Mouse (Mus musculus): Measurements from ENCODE around the gene March1. TPM values are rescaled to one million over a fixed set of nuclear protein-coding genes. Genes with fewer than 3 reads are reported as not detected.

The March1 gene
- polyA plus RNA-seq, 1 experiment from 2014 or later, result 0.62 TPM

DNA sequence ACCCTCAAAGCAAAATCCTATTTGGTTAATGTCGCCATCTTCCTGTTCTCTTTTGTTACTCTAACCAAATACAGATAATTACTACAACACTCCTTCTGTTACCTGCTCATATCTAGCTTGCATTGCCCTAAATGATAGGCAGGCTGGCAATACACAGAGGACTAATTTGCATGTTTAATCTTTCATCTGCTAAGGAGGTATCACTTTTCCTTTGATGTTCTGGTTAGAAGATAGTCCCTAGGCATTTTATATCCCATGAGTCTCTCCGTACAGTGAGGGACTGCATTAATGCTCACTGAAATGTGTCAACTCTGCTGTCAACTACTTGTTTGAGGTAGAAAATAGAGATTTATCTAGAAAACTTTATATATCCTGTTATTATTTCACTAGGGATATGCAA lies 44.2 kb downstream of the March1 start:
- no peak overlapping the region for H3K4me3 ChIP-seq (ENCODE audit: low read depth, low read length)
- no peak overlapping the region for H3K4me2 ChIP-seq (replicated peaks; ENCODE audit: low read depth, low read length)
- 86% methylated on average over 2 of the region's 2 CpGs for WGBS
- ATAC-seq (ENCODE audit: insufficient number of reproducible peaks, insufficient read depth, low FRiP score, low read depth), result no peak
- no peak overlapping the region for H3K27ac ChIP-seq (ENCODE audit: low read length)
- H3K27me3 ChIP-seq (ENCODE audit: control insufficient read depth, insufficient read depth, low read length), result no peaks in the 10 kb centered on the region
- H3K9me3 ChIP-seq (ENCODE audit: control insufficient read depth, low read depth, low read length), result no peaks in the 10 kb centered on the region
- H3K4me1 ChIP-seq (ENCODE audit: control insufficient read depth, insufficient read depth, low read length), result no peaks in the 10 kb centered on the region
- no peak overlapping the region for H3K9ac ChIP-seq (replicated peaks; ENCODE audit: low read depth, low read length)
- H3K36me3 ChIP-seq (ENCODE audit: control insufficient read depth, insufficient read depth, low read length), result no peaks in the 10 kb centered on the region

DNA sequence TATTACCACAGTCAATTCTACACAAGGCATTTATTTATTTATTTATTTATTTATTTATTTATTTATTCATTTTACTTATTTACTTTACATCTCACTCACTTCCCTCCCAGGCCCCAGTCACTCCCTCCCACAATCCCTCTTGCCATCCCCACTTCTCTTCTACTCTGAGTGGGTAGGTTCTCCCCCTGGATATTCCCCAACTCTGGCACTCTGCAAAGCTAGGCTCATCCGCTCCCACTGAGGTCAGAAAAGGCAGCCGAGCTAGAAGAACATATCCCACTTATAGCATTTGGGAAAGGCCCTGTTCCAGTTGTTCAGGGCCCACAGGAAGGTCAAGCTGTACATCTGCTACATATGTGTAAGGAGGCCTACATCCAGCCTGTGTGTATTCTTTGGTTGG lies 48.1 kb downstream of the March1 start:
- no peaks in the 10 kb centered on the region for H3K9me3 ChIP-seq (ENCODE audit: control insufficient read depth, low read depth, low read length)
- no peak overlapping the region for H3K4me2 ChIP-seq (replicated peaks; ENCODE audit: low read depth, low read length)
- H3K4me3 ChIP-seq (ENCODE audit: low read depth, low read length), result no peak overlapping the region
- no peaks in the 10 kb centered on the region for H3K36me3 ChIP-seq (ENCODE audit: control insufficient read depth, insufficient read depth, low read length)
- no peak overlapping the region for H3K27ac ChIP-seq (ENCODE audit: low read length)
- ATAC-seq (ENCODE audit: insufficient number of reproducible peaks, insufficient read depth, low FRiP score, low read depth), result no peak
- H3K27me3 ChIP-seq (ENCODE audit: control insufficient read depth, insufficient read depth, low read length), result no peaks in the 10 kb centered on the region
- H3K9ac ChIP-seq (replicated peaks; ENCODE audit: low read depth, low read length), result no peak overlapping the region
- 83% methylated on average over 2 of the region's 2 CpGs for WGBS
- H3K4me1 ChIP-seq (ENCODE audit: control insufficient read depth, insufficient read depth, low read length), result no peaks in the 10 kb centered on the region

- Histone ChIP-seq H3K27ac (ENCODE audit: low read length) (no peak overlapping the region), H3K36me3 (ENCODE audit: control insufficient read depth, insufficient read depth, low read length) (no peaks in the 10 kb centered on the region), H3K9ac (replicated peaks; ENCODE audit: low read depth, low read length) (no peak overlapping the region), H3K4me2 (replicated peaks; ENCODE audit: low read depth, low read length) (no peak overlapping the region), H3K27me3 (ENCODE audit: control insufficient read depth, insufficient read depth, low read length) (no peaks in the 10 kb centered on the region), H3K4me1 (ENCODE audit: control insufficient read depth, insufficient read depth, low read length) (no peaks in the 10 kb centered on the region), H3K9me3 (ENCODE audit: control insufficient read depth, low read depth, low read length) (no peaks in the 10 kb centered on the region), H3K4me3 (ENCODE audit: low read depth, low read length) (no peak overlapping the region)
- ATAC-seq (ENCODE audit: insufficient number of reproducible peaks, insufficient read depth, low FRiP score, low read depth), result no peak
Observed at GRCm38 (mm10) chr8:65743066-65743465, 125.4 kb downstream of the March1 start.

DNA sequence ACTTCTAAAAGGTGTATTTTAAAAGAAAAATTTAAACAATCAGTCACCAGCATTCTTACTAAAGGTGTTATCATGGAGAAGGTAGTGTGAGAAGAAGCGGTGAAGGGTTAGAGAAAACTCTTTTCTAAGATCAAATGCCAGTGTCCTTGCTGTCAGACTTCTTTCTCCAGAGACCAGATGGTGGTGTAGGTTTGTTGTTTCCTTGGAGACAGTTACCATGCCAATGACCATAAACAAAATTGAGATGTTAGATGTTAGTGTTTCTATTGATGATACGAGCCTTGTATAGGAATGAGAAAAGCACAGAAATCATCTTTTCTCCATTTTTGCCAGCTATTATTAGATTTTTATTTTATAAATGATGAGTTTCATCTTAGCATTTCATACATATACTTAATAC lies 158.1 kb downstream of the March1 start:
- 67% methylated on average over 2 of the region's 2 CpGs for WGBS
- H3K27me3 ChIP-seq (ENCODE audit: control insufficient read depth, insufficient read depth, low read length), result no peaks in the 10 kb centered on the region
- no peaks in the 10 kb centered on the region for H3K36me3 ChIP-seq (ENCODE audit: control insufficient read depth, insufficient read depth, low read length)
- no peaks in the 10 kb centered on the region for H3K9me3 ChIP-seq (ENCODE audit: control insufficient read depth, low read depth, low read length)
- H3K4me3 ChIP-seq (ENCODE audit: low read depth, low read length), result no peak overlapping the region
- H3K9ac ChIP-seq (replicated peaks; ENCODE audit: low read depth, low read length), result no peak overlapping the region
- ATAC-seq (ENCODE audit: insufficient number of reproducible peaks, insufficient read depth, low FRiP score, low read depth), result no peak
- H3K4me1 ChIP-seq (ENCODE audit: control insufficient read depth, insufficient read depth, low read length), result no peaks in the 10 kb centered on the region
- no peak overlapping the region for H3K27ac ChIP-seq (ENCODE audit: low read length)
- H3K4me2 ChIP-seq (replicated peaks; ENCODE audit: low read depth, low read length), result no peak overlapping the region

DNA sequence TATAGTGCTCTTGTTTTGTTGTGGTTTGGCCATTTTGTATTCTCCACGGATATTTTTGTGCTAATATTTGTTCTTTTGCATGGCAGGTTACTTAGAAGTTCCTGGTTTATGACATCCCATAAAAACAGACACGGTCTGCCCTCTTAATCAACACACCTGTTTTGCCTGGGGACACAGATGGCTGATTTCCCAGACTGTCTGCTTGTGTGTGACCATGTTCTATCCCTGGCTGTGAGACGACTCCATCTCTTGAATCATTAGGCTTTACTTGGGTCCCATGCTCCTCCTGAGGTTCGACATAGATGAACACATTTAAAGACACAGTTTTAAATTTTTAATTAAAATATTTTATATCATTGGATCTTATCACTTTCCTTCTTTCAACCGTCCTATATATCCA lies 163.5 kb downstream of the March1 start:
- H3K4me1 ChIP-seq (ENCODE audit: control insufficient read depth, insufficient read depth, low read length), result no peaks in the 10 kb centered on the region
- WGBS, result 69% methylated on average over 5 of the region's 5 CpGs

DNA sequence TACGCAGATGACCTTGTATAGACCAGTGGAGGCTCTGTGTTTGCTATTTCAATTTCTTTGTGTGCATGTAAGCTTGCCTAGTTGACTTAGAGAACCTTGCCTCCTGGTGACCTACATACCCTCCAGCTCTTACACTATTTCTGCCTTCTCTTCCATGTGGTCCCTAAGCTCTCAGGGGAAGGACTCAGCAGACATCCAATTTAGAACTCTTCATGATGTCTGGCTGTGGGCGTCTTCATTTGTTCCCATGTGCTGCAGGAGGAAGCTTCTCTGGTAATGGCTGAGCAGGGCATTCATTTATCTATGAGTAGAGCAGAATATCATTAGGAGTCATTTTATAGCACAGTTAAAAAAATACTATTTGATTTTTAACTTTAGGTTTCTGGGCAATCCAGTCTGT lies 195.3 kb downstream of the March1 start:
- WGBS, result 78% methylated on average over 2 of the region's 2 CpGs
- no peak for ATAC-seq (ENCODE audit: insufficient number of reproducible peaks, insufficient read depth, low FRiP score, low read depth)

More for the DNA sequence above, 163.5 kb downstream of the March1 start:
- no peak overlapping the region for H3K4me3 ChIP-seq (ENCODE audit: low read depth, low read length)
- H3K9ac ChIP-seq (replicated peaks; ENCODE audit: low read depth, low read length), result no peak overlapping the region
- no peaks in the 10 kb centered on the region for H3K27me3 ChIP-seq (ENCODE audit: control insufficient read depth, insufficient read depth, low read length)
- H3K4me2 ChIP-seq (replicated peaks; ENCODE audit: low read depth, low read length), result no peak overlapping the region
- no peaks in the 10 kb centered on the region for H3K9me3 ChIP-seq (ENCODE audit: control insufficient read depth, low read depth, low read length)
- ATAC-seq (ENCODE audit: insufficient number of reproducible peaks, insufficient read depth, low FRiP score, low read depth), result no peak
- no peak overlapping the region for H3K27ac ChIP-seq (ENCODE audit: low read length)
- no peaks in the 10 kb centered on the region for H3K36me3 ChIP-seq (ENCODE audit: control insufficient read depth, insufficient read depth, low read length)

GRCm38 (mm10) chr8:65922294-65923019 lies 304.8 kb downstream of the March1 start:
- 73% methylated on average over 3 of the region's 3 CpGs for WGBS

More for the DNA sequence above, 195.3 kb downstream of the March1 start:
- no peak overlapping the region for H3K4me2 ChIP-seq (replicated peaks; ENCODE audit: low read depth, low read length)
- no peak overlapping the region for H3K4me3 ChIP-seq (ENCODE audit: low read depth, low read length)
- no peaks in the 10 kb centered on the region for H3K27me3 ChIP-seq (ENCODE audit: control insufficient read depth, insufficient read depth, low read length)
- H3K27ac ChIP-seq (ENCODE audit: low read length), result no peak overlapping the region
- no peaks in the 10 kb centered on the region for H3K9me3 ChIP-seq (ENCODE audit: control insufficient read depth, low read depth, low read length)
- H3K36me3 ChIP-seq (ENCODE audit: control insufficient read depth, insufficient read depth, low read length), result no peaks in the 10 kb centered on the region
- H3K4me1 ChIP-seq (ENCODE audit: control insufficient read depth, insufficient read depth, low read length), result no peaks in the 10 kb centered on the region
- no peak overlapping the region for H3K9ac ChIP-seq (replicated peaks; ENCODE audit: low read depth, low read length)

GRCm38 (mm10) chr8:65956948-65957347 lies 339.2 kb downstream of the March1 start:
- no peaks in the 10 kb centered on the region for H3K27me3 ChIP-seq (ENCODE audit: control insufficient read depth, insufficient read depth, low read length)
- H3K27ac ChIP-seq (ENCODE audit: low read length), result no peak overlapping the region
- no peak for ATAC-seq (ENCODE audit: insufficient number of reproducible peaks, insufficient read depth, low FRiP score, low read depth)
- no peaks in the 10 kb centered on the region for H3K36me3 ChIP-seq (ENCODE audit: control insufficient read depth, insufficient read depth, low read length)
- H3K9me3 ChIP-seq (ENCODE audit: control insufficient read depth, low read depth, low read length), result no peaks in the 10 kb centered on the region
- WGBS, result 17% methylated on average over 5 of the region's 5 CpGs
- H3K4me1 ChIP-seq (ENCODE audit: control insufficient read depth, insufficient read depth, low read length), result no peaks in the 10 kb centered on the region
- no peak overlapping the region for H3K4me3 ChIP-seq (ENCODE audit: low read depth, low read length)
- H3K9ac ChIP-seq (replicated peaks; ENCODE audit: low read depth, low read length), result no peak overlapping the region
- H3K4me2 ChIP-seq (replicated peaks; ENCODE audit: low read depth, low read length), result no peak overlapping the region

More at GRCm38 (mm10) chr8:65922294-65923019, 304.8 kb downstream of the March1 start:
- Histone ChIP-seq H3K4me2 (replicated peaks; ENCODE audit: low read depth, low read length) (no peak overlapping the region), H3K36me3 (ENCODE audit: control insufficient read depth, insufficient read depth, low read length) (no peaks in the 10 kb centered on the region), H3K9ac (replicated peaks; ENCODE audit: low read depth, low read length) (no peak overlapping the region), H3K9me3 (ENCODE audit: control insufficient read depth, low read depth, low read length) (no peaks in the 10 kb centered on the region), H3K27ac (ENCODE audit: low read length) (no peak overlapping the region), H3K4me1 (ENCODE audit: control insufficient read depth, insufficient read depth, low read length) (no peaks in the 10 kb centered on the region), H3K4me3 (ENCODE audit: low read depth, low read length) (no peak overlapping the region), H3K27me3 (ENCODE audit: control insufficient read depth, insufficient read depth, low read length) (no peaks in the 10 kb centered on the region)
- no peak for ATAC-seq (ENCODE audit: insufficient number of reproducible peaks, insufficient read depth, low FRiP score, low read depth)

- no peak overlapping the region for H3K4me2 ChIP-seq (replicated peaks; ENCODE audit: low read depth, low read length)
- H3K9ac ChIP-seq (replicated peaks; ENCODE audit: low read depth, low read length), result no peak overlapping the region
- H3K4me1 ChIP-seq (ENCODE audit: control insufficient read depth, insufficient read depth, low read length), result no peaks in the 10 kb centered on the region
- H3K36me3 ChIP-seq (ENCODE audit: control insufficient read depth, insufficient read depth, low read length), result no peaks in the 10 kb centered on the region
- no peaks in the 10 kb centered on the region for H3K9me3 ChIP-seq (ENCODE audit: control insufficient read depth, low read depth, low read length)
- no peak overlapping the region for H3K4me3 ChIP-seq (ENCODE audit: low read depth, low read length)
- no peaks in the 10 kb centered on the region for H3K27me3 ChIP-seq (ENCODE audit: control insufficient read depth, insufficient read depth, low read length)
- H3K27ac ChIP-seq (ENCODE audit: low read length), result no peak overlapping the region
- no peak for ATAC-seq (ENCODE audit: insufficient number of reproducible peaks, insufficient read depth, low FRiP score, low read depth)
Observed at GRCm38 (mm10) chr8:65957492-65957891, 339.8 kb downstream of the March1 start.
